Comparison of ENCODE assay signal across 8 mouse cellular contexts in genomic region chr3:79628561-79629415, GRCm38 (mm10). TPM values are rescaled to one million over a fixed set of nuclear protein-coding genes. Genes with fewer than 3 reads are reported as not detected.
A peak's percentile ranks its signal among the peaks of the same experiment; 100 is the strongest.
DNase-seq lines count a peak whose midpoint lies in the region; ATAC-seq lines count a peak whose summit lies in the region.

Gene 4930579G24Rik (plus strand): TSS chr3:79629079.

- peak within 1 kb of the TSS; percentile 70 for H3K4me2 ChIP-seq in kidney, embryonic 15.5 days

- ATAC-seq in erythroblast, adult 5-6 weeks (replicated peaks; ENCODE audit: low FRiP score, poor library complexity, severe bottlenecking) = peak; percentile 92
- ATAC-seq in kidney, embryonic 15.5 days (replicated peaks; ENCODE audit: low FRiP score) = peak; percentile 99
- ATAC-seq in monocyte, adult 5-6 weeks (replicated peaks; ENCODE audit: insufficient number of reproducible peaks, low FRiP score, low TSS enrichment, poor library complexity, severe bottlenecking) = peak; percentile 98

- no peaks in the 10 kb centered on the region for H3K9me3 ChIP-seq in heart, embryonic 10.5 days
- peaks cover 4% of the 10 kb centered on the region; the same call in 1 of the 2 replicates for H3K9me3 ChIP-seq in kidney, embryonic 15.5 days (replicated peaks)

- H3K4me3 ChIP-seq in heart, embryonic 10.5 days = peak within 1 kb of the TSS; percentile 79
- H3K4me3 ChIP-seq in kidney, embryonic 15.5 days (replicated peaks) = peak within 1 kb of the TSS; percentile 86

- WGBS in heart, embryonic 10.5 days = under 1% methylated on average over 60 of the region's 60 CpGs
- under 1% methylated on average over 60 of the region's 60 CpGs for WGBS in kidney, embryonic 15.5 days

- peaks cover 25% of the 10 kb centered on the region for H3K36me3 ChIP-seq in heart, embryonic 10.5 days
- H3K36me3 ChIP-seq in kidney, embryonic 15.5 days = peaks cover 26% of the 10 kb centered on the region

- H3K27me3 ChIP-seq in heart, embryonic 10.5 days (ENCODE audit: insufficient read depth, poor library complexity, severe bottlenecking) = no peaks in the 10 kb centered on the region
- H3K27me3 ChIP-seq in kidney, embryonic 15.5 days = no peaks in the 10 kb centered on the region

- H3K27ac ChIP-seq in heart, embryonic 10.5 days = peak within 1 kb of the TSS; percentile 90
- peak within 1 kb of the TSS; percentile 93 for H3K27ac ChIP-seq in kidney, embryonic 15.5 days

- DNase-seq in B cell, adult 2 months = peak; percentile 93 to 95
- DNase-seq in brain, adult 2 months (ENCODE audit: low read depth, low spot score) = peak; percentile 100
- peak; percentile 100 for DNase-seq in heart, embryonic 10.5 days (ENCODE audit: low spot score)
- peak; percentile 96 for DNase-seq in liver
- DNase-seq in spleen, postnatal 4 days (ENCODE audit: low spot score in 2 of 2) = peak; percentile 93 to 94

- peaks cover 7% of the 10 kb centered on the region; the same call in 1 of the 2 replicates for H3K4me1 ChIP-seq in heart, embryonic 10.5 days
- peaks cover 10% of the 10 kb centered on the region; the same call in 1 of the 2 replicates for H3K4me1 ChIP-seq in kidney, embryonic 15.5 days

- H3K9ac ChIP-seq in kidney, embryonic 15.5 days = peak within 1 kb of the TSS; percentile 88

RNA-seq across cellular contexts. Expression of gene 4930579G24Rik, which starts in this region (rescaled TPM):
- 9.6 and 11.3 TPM in 2 replicates for total RNA-seq in erythroblast, adult 5-6 weeks (2015; ENCODE audit: low replicate concordance)
- total RNA-seq in erythroblast, adult 5-6 weeks (2017; ENCODE audit: low replicate concordance) = 2.6 and 8.0 TPM in 2 replicates
- 24.0 and 25.1 TPM in 2 replicates for polyA plus RNA-seq in heart, embryonic 10.5 days (2016; fragmentation: Nextera tagmentation; extraction: Ambion mirVana)
- 30.7 and 33.0 TPM in 2 replicates for polyA plus RNA-seq in kidney, embryonic 15.5 days (2015; fragmentation: Nextera tagmentation; extraction: Ambion mirVana)
- 4.4 to 5.3 TPM in 2 of 3 replicates, not detected in the other for total RNA-seq in monocyte, adult 5-6 weeks (2017)

Comparison
In these comparisons a context has a peak if more than half of its experiments do, and no peak if none do; other contexts are left out.
1. Peak in every context shown above with its lines: DNase-seq, ATAC-seq, H3K4me3 ChIP-seq and H3K27ac ChIP-seq.